Mouse (Mus musculus) liver, postnatal 0 days (tissue): ENCODE data around the gene Zfp768. TPM values are rescaled to one million over a fixed set of nuclear protein-coding genes. Genes with fewer than 3 reads are reported as not detected.
"Not testable (repeated sequence)": the region's sequence is repeated elsewhere in the genome, so short reads cannot be mapped to it uniquely, and the experiment has no call there.

ENCODE experiments used
- ATAC-seq: fragments of 200-750 bp; cut with Nextera tagmentation; 2 replicates; pipeline ENCODE4 v1.8.0; 2017; ENCODE audit warnings: mild to moderate bottlenecking, moderate library complexity
- DNase-seq: peaks from one replicate; pipeline ENCODE4 v3.0.0-alpha.2; 2016
- H3K27ac ChIP-seq: fragments of 300-500 bp; sonication (generic); 2 replicates; pipeline ENCODE4 v1.5.1; 2014; ENCODE audit warnings: antibody characterized with exemption, moderate library complexity, mild to moderate bottlenecking, low read depth
- H3K27me3 ChIP-seq: fragments of 300-500 bp; sonication (generic); 2 replicates; pipeline ENCODE4 v1.6.1; 2014; ENCODE audit warnings: low read length, control low read depth, mixed read lengths; ENCODE audit not compliant: insufficient read depth
- H3K36me3 ChIP-seq: fragments of 300-500 bp; sonication (generic); replicated peaks from 2 replicates; pipeline ENCODE4 v1.6.1; 2014; ENCODE audit warnings: mild to moderate bottlenecking, control low read depth, low read length, moderate library complexity, mixed read lengths; ENCODE audit not compliant: insufficient read depth
- H3K4me1 ChIP-seq: fragments of 300-500 bp; sonication (generic); 2 replicates; pipeline ENCODE4 v1.6.1; 2014; ENCODE audit warnings: antibody characterized with exemption, mild to moderate bottlenecking, control low read depth; ENCODE audit not compliant: insufficient read depth
- H3K4me2 ChIP-seq: fragments of 300-500 bp; sonication (generic); 2 replicates; pipeline ENCODE4 v1.6.1; 2014; ENCODE audit warnings: low read depth, mild to moderate bottlenecking, low read length, moderate library complexity, mixed read lengths
- H3K4me3 ChIP-seq: fragments of 300-500 bp; sonication (generic); 2 replicates; pipeline ENCODE4 v1.5.1; 2014; ENCODE audit warnings: low read depth, low read length
- H3K9ac ChIP-seq: fragments of 300-500 bp; sonication (generic); replicated peaks from 2 replicates; pipeline ENCODE4 v1.6.1; 2014; ENCODE audit warnings: mild to moderate bottlenecking, moderate library complexity
- H3K9me3 ChIP-seq: fragments of 300-500 bp; sonication (generic); 2 replicates; pipeline ENCODE4 v1.6.1; 2016; ENCODE audit warnings: mild to moderate bottlenecking, control low read depth, low read length, mixed read lengths
- CTCF ChIP-seq: sonication (generic); IDR thresholded peaks from 2 replicates; pipeline ENCODE4 v1.5.1; 2016; ENCODE audit warnings: antibody characterized with exemption, low read depth
- EP300 ChIP-seq: IDR thresholded peaks from 2 replicates; pipeline ENCODE4 v1.6.1; 2016; ENCODE audit warnings: antibody characterized with exemption, low read depth, mild to moderate bottlenecking
- WGBS: fragments of 180-500 bp; shearing (Covaris S2); extraction: QIAGEN DNeasy Blood & Tissue Kit; methylation state at CpG from one replicate; pipeline ENCODE4 v1.1.7; 2014; ENCODE audit not compliant: insufficient replicate concordance; 5-methylcytosine and 5-hydroxymethylcytosine counted together
- polyA plus RNA-seq: library from polyadenylated mRNA; unstranded; fragments of >200 nt; fragmentation: Nextera tagmentation; extraction: Ambion mirVana; gene quantifications from 2 replicates; pipeline ENCODE4 v1.2.1, GENCODE M21; 2015

The Zfp768 gene
- polyA plus RNA-seq, 1 experiment from 2014 or later: 4.8 TPM

- Histone ChIP-seq H3K27me3 (no peaks in the 10 kb centered on the region), H3K9ac (no peak overlapping the region), H3K27ac (no peak overlapping the region), H3K4me1 (peaks cover 15% of the 10 kb centered on the region; the same call in 1 of the 2 replicates), H3K4me3 (no peak overlapping the region), H3K4me2 (no peak overlapping the region), H3K9me3 (no peaks in the 10 kb centered on the region), H3K36me3 (no peaks in the 10 kb centered on the region)
- DNase-seq (no peak), ATAC-seq (no peak)
- 92% methylated on average over 38 of the region's 38 CpGs for WGBS
- TF ChIP-seq CTCF (no peak), EP300 (no peak)
Observed at GRCm38 (mm10) chr7:127343351-127344019, 1.9 kb downstream of the Zfp768 start.

- Histone ChIP-seq H3K27ac (no peak overlapping the region), H3K27me3 (no peaks in the 10 kb centered on the region), H3K9ac (no peak overlapping the region), H3K4me1 (peaks cover 15% of the 10 kb centered on the region; the same call in 1 of the 2 replicates), H3K4me2 (no peak overlapping the region), H3K9me3 (no peaks in the 10 kb centered on the region), H3K36me3 (no peaks in the 10 kb centered on the region), H3K4me3 (no peak overlapping the region)
- no peak for ATAC-seq
- WGBS: 88% methylated on average over 7 of the region's 7 CpGs
- DNase-seq: no peak
- TF ChIP-seq CTCF (no peak), EP300 (no peak)
Observed at GRCm38 (mm10) chr7:127342888-127343287, 2.5 kb downstream of the Zfp768 start.

GRCm38 (mm10) chr7:127342332-127342731, 3.1 kb downstream of the Zfp768 start:
- no peak for DNase-seq
- WGBS: 58% methylated on average over 4 of the region's 4 CpGs
- Histone ChIP-seq H3K27me3 (no peaks in the 10 kb centered on the region), H3K27ac (no peak overlapping the region), H3K4me2 (no peak overlapping the region), H3K9me3 (no peaks in the 10 kb centered on the region), H3K9ac (no peak overlapping the region), H3K36me3 (no peaks in the 10 kb centered on the region), H3K4me1 (peaks cover 13% of the 10 kb centered on the region; the same call in 1 of the 2 replicates), H3K4me3 (no peak overlapping the region)
- TF ChIP-seq EP300 (no peak), CTCF (peak; percentile 62)
- no peak for ATAC-seq

GRCm38 (mm10) chr7:127341861-127342260, 3.5 kb downstream of the Zfp768 start:
- not testable (repeated sequence) for H3K27me3 ChIP-seq, H3K4me3 ChIP-seq, ATAC-seq, H3K27ac ChIP-seq, H3K9ac ChIP-seq, H3K36me3 ChIP-seq, H3K4me2 ChIP-seq, H3K9me3 ChIP-seq, DNase-seq
- H3K4me1 ChIP-seq: peaks cover 11% of the 10 kb centered on the region; the same call in 1 of the 2 replicates
- WGBS: 89% methylated on average over 5 of the region's 6 CpGs

DNA sequence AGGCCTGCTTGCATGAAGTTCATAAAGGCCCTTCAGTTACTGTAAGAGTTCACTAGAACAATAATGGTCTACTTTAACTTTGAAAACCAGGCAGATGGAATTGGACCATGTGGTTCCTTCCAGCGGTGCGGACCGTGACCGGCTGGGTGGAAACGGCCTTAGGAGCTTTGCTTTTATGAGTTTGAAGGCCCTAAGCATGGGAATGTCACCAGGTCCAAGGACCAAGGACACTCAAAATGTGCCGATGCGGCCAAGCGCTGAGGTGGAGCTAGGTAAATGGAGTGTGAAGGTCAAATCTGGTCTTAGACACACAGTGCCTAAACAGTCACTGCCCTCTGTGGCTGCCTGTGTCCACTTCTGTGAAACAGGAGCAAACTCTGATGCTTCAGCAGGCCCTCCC, 4.0 kb downstream of the Zfp768 start:
- no peak overlapping the region for H3K9ac ChIP-seq
- TF ChIP-seq CTCF (no peak), EP300 (no peak)
- no peak overlapping the region for H3K27ac ChIP-seq
- no peaks in the 10 kb centered on the region for H3K27me3 ChIP-seq
- H3K36me3 ChIP-seq: no peaks in the 10 kb centered on the region
- WGBS: 86% methylated on average over 8 of the region's 8 CpGs
- ATAC-seq (no peak), DNase-seq (no peak)
- no peaks in the 10 kb centered on the region for H3K9me3 ChIP-seq
- H3K4me2 ChIP-seq: no peak overlapping the region
- H3K4me1 ChIP-seq: peaks cover 7% of the 10 kb centered on the region; the same call in 1 of the 2 replicates
- no peak overlapping the region for H3K4me3 ChIP-seq

GRCm38 (mm10) chr7:127337636-127338035, 7.8 kb downstream of the Zfp768 start:
- DNase-seq (no peak), ATAC-seq (no peak)
- WGBS: 40% methylated on average over 4 of the region's 4 CpGs
- Histone ChIP-seq H3K4me2 (no peak overlapping the region), H3K36me3 (no peaks in the 10 kb centered on the region), H3K9ac (no peak overlapping the region), H3K9me3 (no peaks in the 10 kb centered on the region), H3K4me3 (no peak overlapping the region), H3K27me3 (no peaks in the 10 kb centered on the region), H3K27ac (no peak overlapping the region), H3K4me1 (no peaks in the 10 kb centered on the region)
- TF ChIP-seq EP300: no peak
